Mouse (Mus musculus) right cerebral cortex, postnatal 36 days (tissue): ENCODE data around the gene Thumpd3.

Source experiments
- DNase-seq, 2 experiments: peaks; one replicate each; pipeline ENCODE4 v3.0.0; 2022; ENCODE audit warnings: low spot score in 2 of 2, mixed read lengths in 1 of 2

Gene Thumpd3

DNA sequence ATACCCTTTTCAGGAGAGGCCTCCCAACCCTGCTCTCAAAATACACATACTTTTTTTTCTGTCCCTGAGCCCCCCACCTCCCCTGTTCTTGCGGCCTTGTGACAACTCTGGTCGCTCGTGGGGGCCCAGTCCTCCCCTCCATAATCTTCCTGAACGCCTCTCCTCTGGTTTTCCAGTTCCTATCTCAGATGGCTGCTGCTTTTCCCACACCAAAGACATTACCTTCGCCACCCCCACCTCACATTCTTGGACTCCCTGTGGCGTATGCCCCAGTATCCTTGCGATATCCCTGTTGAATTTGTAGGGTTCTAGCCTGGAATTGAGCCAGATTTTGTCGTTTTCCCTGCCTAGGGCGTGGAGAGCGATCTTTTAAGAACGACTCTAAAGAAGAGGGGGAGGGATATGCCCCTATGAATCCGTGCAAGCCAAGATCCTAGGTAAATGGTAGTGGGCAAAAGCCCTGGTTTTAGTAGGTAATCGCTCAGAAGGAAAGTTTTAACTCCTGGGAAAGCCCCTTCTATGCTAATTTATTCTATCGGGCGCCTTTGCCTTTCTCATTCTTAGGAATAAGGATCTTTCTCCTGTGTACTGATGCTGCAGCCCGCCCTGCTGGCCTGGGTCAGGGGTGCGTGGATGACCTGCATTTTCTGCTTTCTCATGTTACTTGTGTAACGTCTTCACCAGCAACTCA lies 32.2 kb downstream of the Thumpd3 start:
- DNase-seq: peak; percentile 9 to 20

DNA sequence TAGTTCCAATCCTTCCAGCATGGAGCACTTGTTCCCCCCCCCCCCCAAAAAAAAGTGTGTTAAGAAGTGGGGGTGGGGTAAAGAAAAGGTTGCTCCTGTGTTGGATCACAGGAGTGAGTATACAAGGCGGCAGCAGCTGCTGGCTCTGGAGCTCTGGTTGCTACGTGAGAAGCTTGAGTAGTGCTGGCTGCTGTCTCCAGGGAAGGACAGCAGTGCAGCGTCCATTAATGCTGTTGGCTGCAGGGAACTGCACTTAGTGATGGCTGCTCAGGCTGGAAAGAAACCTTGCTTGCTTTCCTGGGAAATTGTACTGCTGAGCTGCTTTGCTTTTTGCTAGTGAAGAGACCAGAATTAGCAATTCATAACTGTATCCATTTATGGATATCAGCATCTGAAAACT lies 33.5 kb downstream of the Thumpd3 start:
- DNase-seq: peak in 1 of 2 experiments; percentile 14

DNA sequence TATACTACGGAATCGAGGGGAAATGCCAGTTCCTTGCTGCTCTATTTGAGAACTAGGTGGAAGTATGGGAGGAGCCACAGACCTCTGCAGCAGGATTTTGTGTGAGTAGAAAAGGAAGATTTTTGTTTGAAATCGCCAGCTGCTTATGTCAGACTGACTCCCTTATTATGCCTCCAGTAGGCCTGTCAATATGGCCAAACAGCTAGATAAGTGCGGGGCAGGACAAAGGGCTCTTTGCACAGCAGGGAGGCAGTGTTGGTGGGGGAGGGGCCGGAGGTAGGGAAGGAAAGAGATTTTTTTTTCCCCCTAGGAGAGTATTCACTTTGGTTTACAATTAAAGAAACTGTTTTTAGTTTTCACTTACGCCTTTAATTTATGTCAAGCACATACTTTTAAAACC lies 36.2 kb downstream of the Thumpd3 start:
- DNase-seq: no peak

DNA sequence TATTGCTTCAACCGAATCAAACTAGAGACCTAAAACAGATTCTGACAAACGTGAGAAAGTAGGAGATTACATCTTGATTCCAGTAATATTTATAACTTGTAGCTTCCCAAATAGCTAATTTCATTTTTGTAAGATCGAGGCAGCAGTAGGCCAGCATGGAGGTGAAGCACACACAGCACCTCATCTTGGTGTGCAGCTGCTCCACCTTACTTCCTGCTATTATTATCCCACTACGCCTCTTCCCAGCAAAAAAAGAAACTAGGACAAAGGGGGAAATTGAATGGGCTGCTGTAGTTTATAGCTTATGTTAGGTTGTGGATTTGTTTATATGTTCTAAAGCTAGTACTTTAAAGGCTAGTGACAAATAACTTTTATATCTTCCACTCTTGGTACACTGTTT lies 38.6 kb downstream of the Thumpd3 start:
- no peak for DNase-seq

DNA sequence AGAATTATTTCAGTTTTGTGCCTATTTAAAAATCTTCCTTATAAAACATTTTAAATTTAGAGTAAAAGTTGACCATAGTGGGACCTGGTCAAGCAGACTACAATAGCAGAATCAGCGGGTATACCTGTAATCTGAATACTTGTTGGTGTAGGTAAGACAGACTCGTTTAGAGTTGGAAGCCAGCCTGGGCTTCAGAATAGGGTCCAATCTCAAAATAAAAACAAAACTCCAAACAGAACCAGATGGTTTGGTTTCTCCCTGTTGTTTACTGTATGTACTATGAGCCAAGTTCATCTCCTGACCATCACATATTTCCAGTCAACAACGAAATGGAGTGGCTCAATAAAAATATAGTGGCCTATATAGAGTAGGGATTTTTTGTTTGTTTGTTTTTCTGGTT lies 47.2 kb downstream of the Thumpd3 start:
- DNase-seq: no peak

DNA sequence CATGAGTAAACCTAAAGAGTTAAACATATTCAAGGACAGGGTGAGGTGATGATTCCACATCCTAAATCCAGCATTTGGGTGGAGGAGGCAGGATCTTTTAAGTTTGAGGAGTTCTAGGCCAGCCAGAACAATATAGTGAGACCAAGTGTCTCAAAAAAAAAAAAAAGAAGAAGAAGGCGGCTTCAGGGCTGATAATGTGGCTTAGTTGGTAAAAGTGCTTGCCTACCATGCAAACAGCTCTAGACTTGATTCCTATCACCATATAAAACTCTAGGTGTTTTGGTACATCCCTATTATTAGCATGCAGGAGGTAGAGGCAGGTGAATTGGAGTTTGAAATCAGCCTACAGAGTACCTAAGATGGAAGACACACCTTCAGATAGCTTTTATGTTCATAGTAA lies 49.5 kb downstream of the Thumpd3 start:
- DNase-seq: no peak

DNA sequence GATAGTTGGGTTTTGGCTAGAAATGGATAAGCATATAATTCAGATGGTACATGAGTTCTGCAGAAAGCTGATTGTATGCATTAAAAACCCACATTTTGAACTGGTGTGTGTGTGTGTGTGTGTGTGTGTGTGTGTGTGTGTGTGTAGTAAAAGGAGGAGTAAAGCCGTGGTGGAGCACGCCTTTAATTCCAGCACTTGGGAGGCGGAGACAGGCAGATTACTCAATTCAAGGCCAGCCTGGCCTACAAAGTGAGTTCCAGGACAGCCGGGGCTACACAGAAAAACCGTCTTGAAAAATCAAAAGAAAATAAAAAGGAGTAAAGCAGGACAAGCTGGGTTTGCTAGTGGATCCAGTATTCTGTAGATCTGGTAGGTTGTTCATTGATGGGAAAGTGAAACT lies 51.6 kb downstream of the Thumpd3 start:
- DNase-seq: no peak

DNA sequence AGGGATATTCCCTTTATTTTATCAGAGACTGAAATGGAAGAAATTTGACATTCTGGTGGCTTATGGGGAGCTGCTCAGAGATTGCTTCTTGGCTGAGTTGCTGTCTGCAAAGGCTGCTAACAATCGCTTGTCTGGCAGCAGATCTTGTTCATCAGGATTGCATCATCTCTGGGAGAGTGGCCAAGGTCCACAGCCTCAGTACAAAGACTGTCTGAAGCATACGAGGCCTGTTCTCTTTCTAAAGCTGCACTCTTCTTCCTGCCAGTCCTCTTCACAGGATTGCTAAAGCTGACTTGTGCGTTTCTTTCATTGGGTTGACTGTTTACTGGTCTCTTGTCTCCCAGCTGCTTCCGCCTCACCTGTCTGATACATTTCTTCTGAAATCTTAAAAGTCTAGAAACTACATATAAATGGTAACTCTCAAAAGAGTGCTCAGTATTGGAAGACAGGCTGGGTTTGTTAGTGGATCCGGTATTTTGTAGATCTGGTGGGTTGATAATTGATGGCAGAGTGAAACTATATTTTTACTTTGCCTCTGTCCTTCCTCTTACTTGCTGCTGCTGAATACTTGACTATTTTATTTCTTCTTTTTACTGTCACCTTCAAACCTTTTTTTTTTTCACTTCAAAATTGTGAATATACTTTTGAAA lies 53.7 kb downstream of the Thumpd3 start:
- DNase-seq: peak; percentile 84 to 90

DNA sequence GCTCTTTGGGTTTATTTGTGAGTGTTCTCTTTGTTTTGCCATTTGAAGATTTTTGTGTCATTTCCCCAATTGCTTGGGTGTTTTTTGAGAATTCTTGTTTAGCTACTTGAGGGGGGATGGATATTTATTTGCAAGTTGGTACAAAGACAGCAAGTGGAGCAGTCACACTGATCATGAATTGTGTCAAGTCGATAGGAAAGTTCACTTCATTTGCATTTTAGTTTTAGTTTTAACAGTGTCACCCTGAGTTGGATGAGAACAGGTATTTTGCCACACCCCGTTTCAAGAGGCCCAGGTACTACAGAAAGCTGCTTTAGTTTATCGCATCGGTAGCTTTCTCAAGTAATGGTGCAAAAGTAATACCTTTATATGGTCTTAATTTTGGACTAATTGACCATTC lies 56.5 kb downstream of the Thumpd3 start:
- no peak for DNase-seq

DNA sequence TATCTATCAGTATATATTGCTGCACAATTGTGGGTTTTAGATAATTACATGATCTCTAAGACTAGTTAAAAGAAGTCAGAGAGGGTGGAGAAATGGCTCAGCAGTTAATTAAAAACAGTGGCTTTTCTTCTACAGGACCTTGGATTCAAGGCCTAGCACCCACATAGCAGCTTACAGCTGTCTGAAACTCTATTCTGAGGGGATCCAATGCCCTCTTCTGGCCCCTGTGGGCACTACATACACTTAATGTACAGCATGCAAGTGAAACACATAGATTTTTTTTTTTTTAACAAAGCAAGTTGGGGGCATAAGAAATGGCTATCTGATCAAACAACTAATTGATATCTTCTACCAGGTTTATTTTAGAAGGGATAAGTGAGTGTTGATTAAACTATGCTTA lies 57.7 kb downstream of the Thumpd3 start:
- no peak for DNase-seq

DNA sequence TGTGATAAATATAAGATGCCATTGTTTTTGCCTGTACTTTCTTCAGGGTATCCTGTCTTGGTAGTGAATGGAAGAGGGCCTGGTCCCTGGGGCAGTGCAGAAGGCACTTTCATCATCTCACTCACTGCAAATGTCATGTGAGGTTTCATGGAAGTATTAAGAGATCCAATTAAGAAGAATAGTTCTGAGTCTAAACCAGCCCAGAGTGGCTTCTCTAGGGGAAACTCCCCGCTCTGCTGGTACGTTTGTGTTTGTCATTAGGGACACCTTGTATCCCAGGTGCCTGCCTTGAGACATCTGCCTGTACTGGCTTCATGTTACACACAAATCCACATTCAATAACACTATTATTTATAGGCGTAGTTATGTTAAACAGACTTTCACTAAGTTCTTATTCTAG lies 63.4 kb downstream of the Thumpd3 start:
- DNase-seq: no peak

DNA sequence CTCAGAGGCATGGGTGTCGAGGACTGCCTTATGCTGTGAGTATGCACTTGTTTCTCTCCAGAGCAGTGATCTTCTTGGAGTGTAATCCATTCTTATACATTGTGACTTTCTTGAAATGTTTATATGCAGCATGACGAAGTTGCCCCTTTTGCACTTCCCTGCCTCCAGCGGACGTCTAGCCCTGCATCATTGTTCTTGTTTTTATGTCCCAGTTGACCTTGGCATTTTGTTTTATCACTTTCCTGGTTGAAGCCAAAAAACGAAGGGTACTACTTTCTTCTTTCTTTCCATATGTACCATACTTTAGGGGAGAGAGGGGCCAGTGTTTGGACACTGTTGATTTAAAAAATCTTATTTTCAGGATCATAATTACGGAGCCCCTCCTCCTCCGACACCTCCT lies 63.9 kb downstream of the Thumpd3 start:
- no peak for DNase-seq
